Mouse (Mus musculus): ENCODE data around the gene Timm13.

Timm13 gene

DNA sequence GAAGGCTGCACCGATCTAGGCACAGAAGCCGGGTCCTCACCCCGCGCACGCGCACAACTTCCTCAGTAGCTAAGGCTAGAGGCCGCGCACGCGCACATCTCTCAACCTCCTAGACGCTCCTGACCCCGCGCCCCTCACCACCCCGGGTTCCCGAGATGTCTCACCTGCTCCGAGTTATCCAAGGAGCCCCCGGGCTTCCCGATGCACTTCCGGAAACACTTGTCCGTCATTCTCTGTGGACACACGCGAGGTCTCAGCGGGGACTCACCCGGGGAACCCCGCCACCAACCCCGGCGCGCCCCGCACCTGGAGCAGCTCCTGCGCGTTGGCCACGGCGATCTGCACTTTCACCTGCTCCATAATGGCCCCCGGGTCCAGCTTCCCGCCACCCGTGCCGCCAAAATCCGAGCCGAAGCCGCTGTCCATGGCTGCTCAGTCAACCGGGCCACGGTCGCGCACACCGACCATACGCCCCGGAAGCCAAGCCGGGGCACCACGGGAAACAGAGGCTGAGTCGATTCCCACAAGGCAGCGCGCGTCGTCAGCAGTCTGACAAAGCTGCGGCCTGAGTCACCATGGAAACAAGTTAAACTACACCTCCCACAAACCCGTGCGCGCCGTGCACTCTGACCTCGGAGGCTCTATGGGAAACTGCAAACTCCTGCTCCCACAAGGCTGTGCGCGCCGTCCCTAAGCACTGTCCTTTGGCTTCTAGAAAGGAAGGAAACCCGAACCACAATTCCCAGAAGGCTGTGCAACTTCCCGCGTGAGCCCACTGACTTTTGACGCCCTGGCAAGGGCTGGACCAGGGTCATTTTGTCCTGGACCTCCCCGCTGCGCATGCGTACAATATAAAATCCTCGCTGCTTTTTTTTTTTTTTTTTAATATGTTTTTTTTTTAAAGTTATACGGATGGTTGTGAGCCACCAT, at the start of gene Timm13:
Timm13 (minus strand) TSS at position 652 of the 930 bp plus-strand sequence.
- DNase-seq (ENCODE audit: low spot score in 2 of 2): peak; percentile 94 to 98

DNA sequence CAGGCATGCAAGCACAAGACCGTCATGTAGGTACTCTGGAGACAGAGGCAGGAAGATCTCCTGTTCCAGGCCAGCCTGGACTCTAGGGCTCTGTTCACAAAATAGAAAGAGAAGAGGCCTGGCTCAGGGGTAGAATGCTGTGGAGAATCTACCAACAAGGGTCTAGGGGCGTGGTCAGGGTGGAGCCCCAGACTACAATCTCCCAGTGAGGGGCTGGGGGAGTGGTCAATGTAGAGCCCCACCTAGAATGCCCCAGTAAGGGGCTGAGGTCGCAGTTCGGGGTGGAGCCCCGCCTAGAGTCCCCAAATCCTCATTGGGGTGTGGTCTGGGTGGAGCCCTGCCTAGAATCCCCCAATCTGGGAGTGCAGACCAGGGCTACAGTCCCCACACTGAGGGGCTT, 49.5 kb upstream of the Timm13 start:
- no peak for DNase-seq (ENCODE audit: low spot score in 2 of 2)

DNA sequence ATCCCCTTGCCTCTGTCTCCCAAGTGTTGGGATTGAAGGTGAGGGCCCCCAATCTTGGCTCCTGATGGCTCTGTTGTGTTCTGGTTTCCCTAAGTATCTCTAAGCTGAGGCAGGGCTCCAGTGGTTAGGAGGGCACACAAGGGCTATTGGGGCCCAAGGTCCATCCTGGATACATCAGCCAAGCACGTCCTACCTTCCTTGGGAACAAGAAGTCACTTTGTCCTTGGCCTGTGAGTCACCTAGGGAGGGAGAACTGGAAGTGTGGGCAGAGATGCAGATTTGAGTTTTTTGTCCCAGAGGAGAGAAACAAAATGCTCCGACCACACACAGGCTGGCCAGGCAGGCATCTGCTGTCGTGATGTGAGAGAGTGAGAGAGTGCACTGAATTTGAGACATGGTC, 48.3 kb upstream of the Timm13 start:
- no peak for DNase-seq (ENCODE audit: low spot score in 2 of 2)

DNA sequence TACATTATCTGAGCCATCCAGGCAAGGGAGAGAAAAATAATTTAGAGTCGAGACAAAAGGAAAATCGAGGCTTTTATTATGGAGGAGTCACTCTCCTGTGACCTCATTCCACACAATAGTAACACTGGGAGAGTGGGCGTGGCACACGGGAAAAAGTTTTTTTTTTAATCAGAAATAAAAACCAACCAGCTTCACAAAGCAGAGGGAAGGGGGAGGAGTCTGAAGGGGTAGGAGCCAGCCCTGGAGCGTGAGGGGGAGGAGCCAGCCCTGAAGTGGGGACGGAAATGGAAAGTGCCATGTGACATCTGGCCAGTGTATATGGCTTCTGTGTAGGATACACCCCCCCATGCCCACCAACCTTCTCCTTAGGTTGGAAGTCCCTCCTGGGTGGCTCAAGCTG, 47.8 kb upstream of the Timm13 start:
- DNase-seq (ENCODE audit: low spot score in 2 of 2): no peak

DNA sequence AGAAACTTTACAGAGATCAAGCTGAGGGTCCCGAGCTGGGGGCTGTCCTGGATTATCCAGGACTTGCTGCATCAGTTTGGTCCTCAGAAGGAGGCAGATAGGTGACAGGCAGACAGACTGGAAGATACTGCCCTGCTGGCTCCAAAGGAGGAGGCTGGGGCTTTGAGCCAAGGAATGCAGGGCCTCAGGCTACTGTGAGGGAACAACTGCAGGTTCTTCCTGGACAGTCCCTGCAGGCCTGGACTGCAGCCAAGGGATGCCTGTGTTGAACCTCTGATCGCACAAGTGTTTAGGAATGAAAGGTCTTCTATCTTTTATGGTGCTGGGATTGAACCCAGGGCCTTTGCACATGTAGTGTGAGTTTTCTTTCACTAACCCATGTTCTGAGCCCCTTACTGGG, 47.0 kb upstream of the Timm13 start:
- DNase-seq (ENCODE audit: low spot score in 2 of 2): no peak

DNA sequence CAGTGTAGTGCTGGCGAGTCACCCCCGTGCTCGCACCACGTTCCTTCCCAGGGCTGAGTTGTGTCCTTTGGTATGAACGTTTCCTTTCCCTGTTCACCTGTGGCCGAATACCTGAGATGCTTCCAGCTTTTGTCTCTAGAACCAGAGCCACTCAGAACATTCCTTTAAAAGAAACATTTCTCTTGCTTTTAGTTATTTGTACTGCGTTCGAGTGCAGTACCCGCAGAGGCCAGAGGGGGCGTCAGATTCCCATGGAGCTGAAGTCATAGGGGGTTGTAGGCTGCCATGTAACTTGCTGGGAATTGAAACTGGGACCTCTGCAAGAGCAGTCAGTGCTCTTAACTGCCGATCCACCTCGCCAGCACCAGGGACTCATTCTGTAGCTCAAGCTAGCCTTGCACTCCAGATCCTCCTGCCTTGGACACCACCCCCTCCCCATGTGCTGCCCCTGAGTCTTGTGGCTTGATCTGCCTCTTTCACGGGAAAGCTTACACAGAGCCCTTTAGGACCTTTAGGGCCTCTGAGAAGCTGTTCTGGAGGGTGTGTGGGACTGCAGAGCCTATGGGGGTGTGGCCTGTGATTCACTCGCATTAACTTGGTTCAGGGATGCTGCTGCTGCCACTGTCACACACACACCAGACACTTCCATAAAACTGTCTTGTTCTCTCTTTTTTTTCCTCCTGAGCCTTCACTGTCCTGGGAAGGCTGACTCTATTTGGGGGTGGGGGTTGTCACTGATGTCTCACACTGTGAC, 46.1 kb upstream of the Timm13 start:
- no peak for DNase-seq (ENCODE audit: low spot score in 2 of 2)

DNA sequence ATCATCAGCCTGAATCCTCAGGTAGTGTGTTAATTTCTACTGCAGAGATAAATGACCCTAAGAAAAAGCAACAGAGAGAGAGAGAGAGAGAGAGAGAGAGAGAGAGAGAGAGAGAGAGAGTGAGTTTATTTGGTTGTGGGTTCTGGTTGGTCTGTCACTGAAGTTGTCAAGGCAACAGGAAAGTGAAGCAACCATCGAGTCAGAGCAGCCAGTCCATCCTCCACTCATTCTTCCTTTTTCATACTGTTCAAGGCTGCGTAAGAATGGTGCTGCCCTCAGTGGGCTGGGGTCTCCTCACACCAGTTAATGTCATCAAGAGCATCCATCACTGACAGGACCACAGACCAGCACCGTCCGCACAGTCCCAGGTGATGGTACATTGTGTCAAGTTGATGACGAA, 43.5 kb upstream of the Timm13 start:
- DNase-seq (ENCODE audit: low spot score in 2 of 2): no peak

DNA sequence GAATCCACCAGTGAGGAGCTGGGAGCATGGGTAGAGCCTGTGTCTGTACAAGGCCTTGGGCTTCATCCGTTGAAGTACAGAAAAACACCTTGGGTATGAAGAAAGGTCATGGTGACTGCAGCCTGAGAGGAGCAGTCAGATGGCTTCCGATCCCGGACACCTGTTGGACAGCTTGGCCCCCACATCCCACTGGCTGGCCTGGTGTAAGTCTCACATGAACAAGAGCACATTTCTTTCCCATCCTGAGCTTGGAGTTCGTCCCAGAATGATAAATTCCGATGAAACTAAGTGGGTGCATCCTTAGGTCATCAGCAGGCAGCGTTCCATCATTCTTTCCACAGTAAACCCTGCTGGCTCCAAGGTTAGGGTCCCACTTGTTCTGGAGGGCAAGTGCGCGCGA, 42.9 kb upstream of the Timm13 start:
- DNase-seq (ENCODE audit: low spot score in 2 of 2): no peak

DNA sequence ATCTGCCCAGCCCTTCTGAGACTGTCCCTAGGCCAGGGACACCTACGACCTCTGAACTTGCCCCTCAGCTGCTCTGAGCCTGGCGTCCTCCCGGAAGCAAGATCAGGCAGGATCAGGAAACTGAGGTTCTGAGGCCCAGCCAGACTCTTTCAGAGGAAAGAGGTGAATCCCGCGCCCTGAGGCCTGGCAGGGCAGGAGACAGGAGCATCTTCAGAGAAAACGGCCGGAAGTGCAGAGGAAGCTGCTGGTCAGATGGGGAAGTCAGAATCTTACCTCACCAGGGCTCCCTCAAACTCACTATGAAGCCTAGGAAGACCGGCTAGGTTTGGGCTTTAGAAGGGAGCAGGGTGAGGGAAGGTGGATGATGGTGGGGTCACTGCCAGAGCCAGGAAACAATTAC, 42.1 kb upstream of the Timm13 start:
- DNase-seq (ENCODE audit: low spot score in 2 of 2): no peak

DNA sequence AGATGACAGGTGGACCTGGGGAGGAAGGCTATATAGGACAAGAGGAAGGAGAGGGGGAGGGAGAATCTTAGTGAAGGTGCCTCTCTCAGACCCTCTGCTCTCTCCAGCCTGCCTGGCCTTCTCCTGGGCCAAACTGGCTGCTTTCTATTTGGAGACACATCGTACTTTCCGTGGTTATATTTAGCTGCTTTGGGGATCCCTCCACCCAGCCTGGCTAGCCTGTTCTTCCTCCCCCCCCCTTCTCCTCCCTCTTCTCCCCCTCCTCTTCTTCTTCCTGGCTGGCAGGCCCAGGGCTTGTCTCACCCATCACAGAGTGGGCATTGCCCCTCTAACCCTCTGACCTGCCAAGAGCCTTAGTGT, 40.2 kb upstream of the Timm13 start:
- DNase-seq (ENCODE audit: low spot score in 2 of 2): no peak

DNA sequence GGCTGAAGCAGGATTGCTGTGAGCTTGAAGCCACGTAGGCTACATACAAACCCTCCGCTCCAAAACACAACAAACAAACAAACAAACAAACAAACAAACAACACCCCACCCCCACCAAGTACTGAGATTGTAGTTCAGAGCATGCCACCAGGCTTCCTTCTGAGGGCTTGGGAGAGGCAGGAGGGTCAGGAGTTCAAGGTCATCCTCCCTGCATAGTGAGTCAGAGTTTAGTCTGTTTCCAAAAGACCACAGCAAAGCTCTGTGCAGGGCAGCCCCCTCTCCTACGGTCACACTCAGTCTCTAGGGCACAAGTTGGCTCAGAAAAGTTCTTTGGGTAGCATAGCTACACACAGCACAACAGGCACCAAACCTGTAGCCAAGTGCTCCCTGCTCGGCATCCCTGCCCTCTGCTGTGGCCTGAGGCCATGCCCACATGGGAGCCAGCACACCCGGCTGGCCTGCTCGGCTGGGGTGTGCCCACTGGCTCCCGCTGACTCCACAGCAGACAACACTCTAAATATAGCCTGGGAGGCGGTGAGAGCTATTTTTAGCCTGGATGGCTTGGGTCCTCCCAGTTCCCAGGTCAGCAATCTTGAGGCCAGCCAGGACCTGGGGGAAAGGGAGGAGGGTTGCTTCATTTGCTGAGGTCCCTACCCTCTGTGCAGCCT, 39.7 kb upstream of the Timm13 start:
- peak; percentile 32 to 63 for DNase-seq (ENCODE audit: low spot score in 2 of 2)

DNA sequence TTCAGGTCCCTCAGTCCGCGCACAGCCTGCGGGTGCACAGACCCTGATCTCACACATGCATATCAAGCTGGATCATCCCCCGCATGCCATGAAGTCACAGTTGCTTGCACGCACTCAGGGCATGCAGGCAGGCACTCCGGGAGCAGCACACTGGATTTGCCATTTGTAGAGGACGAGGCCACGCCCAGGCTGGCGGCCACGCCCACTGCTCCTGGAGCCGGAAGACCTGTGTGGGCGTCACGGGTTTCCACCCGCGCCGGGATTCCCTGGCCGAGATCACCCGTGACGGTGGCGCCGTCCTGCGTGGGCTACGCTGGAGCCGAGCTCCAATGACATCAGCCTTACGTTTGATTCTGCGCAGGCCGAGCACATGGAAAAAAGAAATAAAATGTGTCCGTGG, 38.9 kb upstream of the Timm13 start:
- DNase-seq (ENCODE audit: low spot score in 2 of 2): peak; percentile 76 to 85

DNA sequence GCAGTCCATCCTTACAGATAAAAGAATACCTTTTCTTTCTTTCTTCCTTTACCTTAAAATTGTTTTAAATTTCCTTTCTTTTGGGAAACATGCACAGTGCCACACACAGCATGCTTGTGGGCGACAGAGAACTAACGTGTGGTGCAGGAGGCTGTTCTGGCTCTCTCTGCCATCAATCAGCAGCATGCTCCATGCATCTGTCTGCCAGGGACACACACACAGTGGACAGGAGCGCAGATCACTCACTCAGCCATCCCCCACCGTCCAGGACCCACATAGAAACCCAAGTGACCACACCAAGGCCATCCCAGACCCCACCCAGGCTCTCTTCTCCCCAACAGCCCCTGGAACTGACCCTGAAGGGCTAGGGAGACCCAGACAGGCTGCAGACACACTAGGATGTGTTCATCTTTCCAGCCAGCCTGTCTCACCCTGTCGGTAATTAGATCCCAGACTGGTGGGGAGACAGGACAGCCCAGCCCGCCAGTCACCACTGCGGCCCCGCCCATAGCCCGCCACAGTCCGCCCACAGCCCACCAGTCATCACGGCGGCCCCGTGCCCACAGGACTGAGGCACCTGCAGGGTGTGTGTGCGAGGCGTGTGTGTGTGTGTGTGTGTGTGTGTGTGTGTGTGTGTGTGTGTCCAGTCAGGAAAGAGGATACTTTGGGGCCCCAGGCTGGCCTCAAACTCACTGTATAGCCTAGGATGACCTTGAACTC, 38.2 kb upstream of the Timm13 start:
- no peak for DNase-seq (ENCODE audit: low spot score in 2 of 2)

DNA sequence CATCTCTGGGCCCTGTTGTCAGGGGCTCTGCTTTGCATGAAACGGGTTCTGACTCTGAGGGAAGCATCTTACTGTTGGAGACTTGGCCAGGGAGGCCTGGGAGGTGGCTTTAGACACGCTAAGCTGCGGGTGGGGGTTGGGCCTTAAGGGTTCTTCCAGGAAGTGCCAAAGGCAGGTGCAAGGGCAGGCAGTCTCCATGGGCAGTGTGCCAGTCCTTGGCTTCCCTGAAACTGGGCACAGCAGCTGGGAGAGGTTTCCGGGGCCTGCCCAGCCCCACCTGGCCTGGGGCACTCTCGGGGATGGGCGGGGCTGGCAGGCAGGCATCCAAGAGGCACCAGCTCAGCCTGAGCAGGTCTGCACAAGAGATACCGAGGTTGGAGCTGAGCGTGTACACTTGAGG, 36.9 kb upstream of the Timm13 start:
- peak; percentile 74 to 85 for DNase-seq (ENCODE audit: low spot score in 2 of 2)

DNA sequence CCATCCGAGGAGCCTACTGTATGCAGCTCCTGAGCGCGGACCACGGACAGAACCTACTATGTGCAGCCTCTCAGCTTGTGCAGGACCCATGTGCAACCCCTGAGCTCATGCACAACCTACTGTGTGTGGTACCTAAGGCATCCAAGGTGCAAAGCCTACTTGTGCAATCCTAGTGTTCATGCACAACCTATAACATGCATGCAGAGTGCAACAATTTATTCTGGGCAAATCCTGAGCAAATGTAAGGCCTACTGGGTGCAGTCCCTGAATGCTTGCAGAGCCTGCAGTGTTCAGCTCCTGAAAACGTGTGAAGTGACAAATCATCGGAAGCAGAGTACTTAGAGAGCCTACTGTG, 36.0 kb upstream of the Timm13 start:
- no peak for DNase-seq (ENCODE audit: low spot score in 2 of 2)

DNA sequence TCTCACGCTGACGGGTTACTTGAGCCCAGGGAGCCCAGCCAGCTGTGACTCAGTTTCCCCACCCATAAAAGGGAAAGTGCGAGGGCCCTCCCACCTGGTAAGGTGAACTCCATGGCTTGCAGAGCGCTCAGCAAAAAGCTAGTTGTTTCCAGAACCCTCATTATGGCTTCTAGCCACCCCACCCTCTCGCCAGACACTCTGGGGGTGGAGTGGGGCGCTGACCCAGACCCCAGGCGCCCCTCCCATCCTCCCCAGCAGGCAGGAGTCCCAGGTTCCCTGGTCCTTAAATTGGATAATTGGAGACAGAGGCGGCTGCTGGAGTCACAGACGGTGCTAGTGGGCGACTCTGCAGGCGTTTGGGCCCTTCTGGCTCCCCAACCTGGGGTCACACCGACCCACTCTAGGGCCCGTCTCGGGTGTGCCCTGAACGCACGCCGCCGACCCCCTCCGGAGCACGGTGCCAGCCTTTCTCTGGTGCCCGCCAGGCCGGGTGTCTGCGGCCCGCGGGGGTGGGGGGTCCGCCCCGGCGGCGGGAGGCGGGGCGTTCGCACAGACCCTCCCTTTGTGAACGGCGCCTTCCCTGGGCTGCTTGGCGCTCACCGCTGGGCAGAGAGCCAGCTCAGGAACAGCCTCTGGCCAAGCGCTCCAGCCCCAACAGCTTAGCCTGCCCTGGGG, 35.5 kb upstream of the Timm13 start:
- DNase-seq (ENCODE audit: low spot score in 2 of 2): peak in 1 of 2 experiments; percentile 73

DNA sequence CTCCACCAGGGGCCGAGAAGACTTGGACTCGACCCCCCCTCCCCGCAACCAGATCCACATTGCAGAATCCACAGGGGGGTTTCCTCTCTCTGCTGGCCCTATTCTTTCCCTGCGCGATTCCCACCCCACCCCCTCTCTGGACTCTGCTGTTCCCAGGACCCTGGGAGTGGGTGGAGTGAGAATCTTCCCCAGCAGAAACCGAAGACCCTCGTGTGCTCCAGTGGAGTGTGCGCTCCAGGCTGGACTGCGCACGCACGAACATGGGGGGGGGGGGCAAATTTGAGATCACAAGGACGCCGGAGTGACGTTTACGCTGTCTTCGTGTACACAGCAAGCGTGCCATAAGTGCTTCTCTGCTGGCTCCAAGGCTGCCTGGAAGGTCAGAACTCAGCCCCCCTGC, 34.9 kb upstream of the Timm13 start:
- DNase-seq (ENCODE audit: low spot score in 2 of 2): no peak

DNA sequence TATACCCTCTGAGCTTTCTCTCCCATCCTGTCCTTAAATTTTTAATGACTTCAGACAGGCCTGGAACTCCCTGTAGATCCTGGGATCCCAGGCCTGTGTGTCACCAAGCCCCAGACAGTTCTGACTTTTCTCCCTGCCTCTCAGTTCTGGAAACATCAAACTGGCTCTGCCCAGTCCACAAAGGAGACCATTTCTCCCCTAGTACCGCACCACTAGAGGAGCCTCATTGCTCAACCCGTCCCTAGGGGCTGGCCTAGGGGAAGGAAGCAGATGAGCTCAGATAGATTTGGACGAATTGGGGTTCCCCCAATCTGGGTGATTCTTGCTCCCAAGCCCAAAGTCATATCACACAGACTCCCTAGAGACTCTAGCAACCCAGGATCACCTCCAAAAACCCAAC, 34.5 kb upstream of the Timm13 start:
- DNase-seq (ENCODE audit: low spot score in 2 of 2): no peak

DNA sequence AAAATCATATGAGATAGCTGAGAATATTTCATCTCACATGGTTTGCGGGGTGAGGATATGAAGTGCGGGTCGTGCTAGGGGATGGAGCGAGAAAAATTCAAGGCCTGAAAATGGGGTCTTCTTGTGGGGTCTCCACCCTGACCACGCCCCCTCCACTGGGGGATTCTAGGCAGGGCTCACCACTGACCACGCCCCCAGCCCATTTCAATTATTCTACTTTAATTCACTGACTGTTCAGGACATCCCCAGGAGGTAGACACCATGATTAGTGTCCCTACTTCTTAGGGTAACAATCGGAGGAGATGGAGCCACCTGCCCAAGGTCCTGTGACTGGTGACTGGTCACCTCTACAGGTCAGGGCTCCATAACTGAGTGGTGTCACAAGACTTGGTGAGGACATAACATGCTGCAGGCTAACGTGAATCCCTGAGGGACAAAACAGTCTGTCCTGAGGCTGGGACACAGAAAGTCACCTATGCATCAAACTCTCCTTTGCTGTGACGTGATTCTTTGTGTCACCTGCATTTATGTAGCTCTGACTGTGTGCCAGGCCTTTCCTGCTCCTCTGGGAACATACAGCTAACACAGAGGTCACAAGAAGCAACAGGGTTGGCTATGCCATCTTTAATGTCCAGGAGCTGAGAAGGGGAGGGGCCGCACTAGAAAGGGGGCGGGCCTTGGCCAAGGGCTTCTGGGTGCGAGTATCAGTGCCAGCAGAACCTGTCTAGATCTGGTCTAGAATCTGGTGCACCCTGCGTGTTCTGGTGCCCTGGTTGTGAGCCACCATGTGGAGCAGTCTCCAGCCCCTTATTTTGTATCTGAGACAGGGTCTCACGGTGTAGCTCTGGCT, 33.6 kb upstream of the Timm13 start:
- DNase-seq (ENCODE audit: low spot score in 2 of 2): no peak

DNA sequence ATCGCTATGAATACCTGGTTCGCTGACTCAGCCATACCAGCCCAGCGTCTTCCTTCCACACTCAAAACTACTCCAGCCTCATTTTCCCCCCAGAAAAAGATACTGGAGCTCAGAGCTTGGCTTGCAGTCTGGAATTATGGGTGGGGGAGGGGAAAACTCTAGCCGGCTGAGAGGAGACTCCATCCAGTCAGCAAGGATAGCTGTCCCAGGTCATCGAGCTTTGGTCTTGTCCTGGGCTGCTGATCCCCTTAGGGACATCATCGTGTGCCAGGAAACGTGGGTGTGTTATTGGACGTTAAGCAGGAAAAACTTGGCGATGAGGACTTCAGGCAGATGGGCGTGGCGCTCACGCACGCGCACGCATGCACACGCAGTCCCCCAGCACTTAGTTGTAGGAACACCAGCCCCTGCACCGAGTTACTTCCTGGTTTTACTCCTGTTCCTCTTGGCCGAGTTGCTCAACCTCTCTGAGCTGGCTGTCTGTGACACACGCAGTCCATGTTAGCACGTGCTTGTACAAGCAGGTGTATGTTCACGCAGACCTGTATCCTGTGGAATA, 32.7 kb upstream of the Timm13 start:
- DNase-seq (ENCODE audit: low spot score in 2 of 2): peak in 1 of 2 experiments; percentile 51
